Mouse (Mus musculus) spleen, postnatal 36 days (tissue): ENCODE measurements around the gene Capn12.

Experiments
- DNase-seq, 2 experiments: peaks; one replicate each; pipeline ENCODE4 v3.0.0; 2022; ENCODE audit warnings: low spot score in 2 of 2, mixed read lengths in 1 of 2

The Capn12 gene

GRCm38 (mm10) chr7:28921178-28921577, 40.0 kb downstream of the Capn12 start:
- DNase-seq: no peak

- DNase-seq: no peak
Observed at GRCm38 (mm10) chr7:28921722-28922465, 40.7 kb downstream of the Capn12 start.

GRCm38 (mm10) chr7:28922606-28923005, 41.4 kb downstream of the Capn12 start:
- DNase-seq: no peak

- DNase-seq: no peak
Observed at GRCm38 (mm10) chr7:28923865-28924291, 42.7 kb downstream of the Capn12 start.

GRCm38 (mm10) chr7:28924802-28925201, 43.6 kb downstream of the Capn12 start:
- no peak for DNase-seq

GRCm38 (mm10) chr7:28925317-28925716, 44.1 kb downstream of the Capn12 start:
- no peak for DNase-seq

GRCm38 (mm10) chr7:28926172-28926571, 45.0 kb downstream of the Capn12 start:
- DNase-seq: no peak

- DNase-seq: no peak
Observed at GRCm38 (mm10) chr7:28929381-28929780, 48.2 kb downstream of the Capn12 start.

- no peak for DNase-seq
Observed at GRCm38 (mm10) chr7:28930320-28931031, 49.3 kb downstream of the Capn12 start.

GRCm38 (mm10) chr7:28931032-28931694, 49.9 kb downstream of the Capn12 start:
- DNase-seq: no peak

- no peak for DNase-seq
Observed at GRCm38 (mm10) chr7:28931695-28932039, 50.4 kb downstream of the Capn12 start.

- no peak for DNase-seq
Observed at GRCm38 (mm10) chr7:28932421-28933041, 51.3 kb downstream of the Capn12 start.

GRCm38 (mm10) chr7:28933825-28934224, 52.6 kb downstream of the Capn12 start:
- no peak for DNase-seq

GRCm38 (mm10) chr7:28936787-28937186, 55.6 kb downstream of the Capn12 start:
- DNase-seq: no peak

GRCm38 (mm10) chr7:28938654-28939053, 57.4 kb downstream of the Capn12 start:
- no peak for DNase-seq

- DNase-seq: no peak
Observed at GRCm38 (mm10) chr7:28939418-28940183, 58.4 kb downstream of the Capn12 start.

GRCm38 (mm10) chr7:28941129-28941528, 59.9 kb downstream of the Capn12 start:
- no peak for DNase-seq

GRCm38 (mm10) chr7:28941542-28941941, 60.3 kb downstream of the Capn12 start:
- no peak for DNase-seq
